Mouse (Mus musculus) olfactory bulb, adult 2 months (tissue): ENCODE results near the gene Fam71e1.

Experiments
- CTCF ChIP-seq: fragments of 200-500 bp; IDR thresholded peaks from 2 replicates; pipeline ENCODE4 v1.5.1; 2012; ENCODE audit warnings: low read depth, mild to moderate bottlenecking, low read length, moderate library complexity; ENCODE audit not compliant: insufficient read depth
- POLR2A ChIP-seq: fragments of 200-500 bp; IDR thresholded peaks from 2 replicates; pipeline ENCODE4 v1.6.1; 2012; ENCODE audit warnings: mild to moderate bottlenecking, low read depth, low read length, moderate library complexity; ENCODE audit not compliant: insufficient read depth

- TF ChIP-seq CTCF (no peak), POLR2A (no peak)
These were observed 38.5 kb downstream of the Fam71e1 start for GRCm38 (mm10) chr7:44534656-44535441.
